Mouse (Mus musculus) heart, embryonic 15.5 days (tissue): Measurements from ENCODE around the gene Tfap2b. TPM values are rescaled to one million over a fixed set of nuclear protein-coding genes. Genes with fewer than 3 reads are reported as not detected.

Source experiments
- polyA plus RNA-seq: library from polyadenylated mRNA; unstranded; fragments of >200 nt; fragmentation: Nextera tagmentation; extraction: Ambion mirVana; gene quantifications from 2 replicates; pipeline ENCODE4 v1.2.1, GENCODE M21; 2015

The Tfap2b gene
- polyA plus RNA-seq, 1 experiment from 2014 or later: 0.15 TPM

Other genes with a start within 250 kb of the Tfap2b start
- not detected in 2 replicates for gene Tfap2d, start 105.9 kb upstream of the Tfap2b start, polyA plus RNA-seq